Mouse (Mus musculus) testis, adult 2 months (tissue): ENCODE results near the gene Prim2. TPM values are rescaled to one million over a fixed set of nuclear protein-coding genes. Genes with fewer than 3 reads are reported as not detected.

Experiments used
- H3K27ac ChIP-seq: fragments of 200-500 bp; 2 replicates; pipeline ENCODE4 v1.5.1; 2012; ENCODE audit warnings: low read depth, low read length; ENCODE audit not compliant: control insufficient read depth, insufficient read depth
- H3K27me3 ChIP-seq: fragments of 200-500 bp; 2 replicates; pipeline ENCODE4 v1.6.1; 2012; ENCODE audit warnings: mild to moderate bottlenecking, low read length, moderate library complexity; ENCODE audit not compliant: control insufficient read depth, insufficient read depth
- H3K36me3 ChIP-seq: fragments of 200-500 bp; 2 replicates; pipeline ENCODE4 v1.6.1; 2012; ENCODE audit warnings: mild to moderate bottlenecking, low read length; ENCODE audit not compliant: control insufficient read depth, insufficient read depth
- H3K4me1 ChIP-seq: fragments of 200-500 bp; 2 replicates; pipeline ENCODE4 v1.6.1; 2012; ENCODE audit warnings: low read length; ENCODE audit not compliant: control insufficient read depth, insufficient read depth
- H3K4me3 ChIP-seq: fragments of 200-500 bp; 2 replicates; pipeline ENCODE4 v1.5.1; 2012; ENCODE audit warnings: low read depth, mild to moderate bottlenecking, low read length, moderate library complexity, mixed read lengths; ENCODE audit not compliant: control insufficient read depth
- CTCF ChIP-seq: fragments of 200-500 bp; IDR thresholded peaks from 2 replicates; pipeline ENCODE4 v1.5.1; 2012; ENCODE audit warnings: low read depth, mild to moderate bottlenecking, inconsistent platforms, low read length, moderate library complexity; ENCODE audit not compliant: control insufficient read depth, insufficient read depth, insufficient replicate concordance
- POLR2A ChIP-seq: fragments of 200-500 bp; IDR thresholded peaks from 2 replicates; pipeline ENCODE4 v1.6.1; 2012; ENCODE audit warnings: low read depth, mild to moderate bottlenecking, inconsistent platforms, low read length, moderate library complexity; ENCODE audit not compliant: control insufficient read depth
- polyA plus RNA-seq: library from polyadenylated mRNA; depleted of rRNA; stranded (reverse); fragments of >200 nt; gene quantifications from 2 replicates; pipeline ENCODE4 v1.2.3, GENCODE M21; 2012

Prim2 gene
- polyA plus RNA-seq, 1 experiment: 17.0 TPM

GRCm38 (mm10) chr1:33689446-33690086 lies 20.0 kb upstream of the Prim2 start:
- Histone ChIP-seq H3K27ac (no peak overlapping the region), H3K4me1 (no peaks in the 10 kb centered on the region), H3K4me3 (no peak overlapping the region), H3K27me3 (no peaks in the 10 kb centered on the region), H3K36me3 (no peaks in the 10 kb centered on the region)
- TF ChIP-seq POLR2A (no peak), CTCF (no peak)

GRCm38 (mm10) chr1:33688810-33689209 lies 19.2 kb upstream of the Prim2 start:
- TF ChIP-seq CTCF (no peak), POLR2A (no peak)
- no peak overlapping the region for H3K4me3 ChIP-seq
- no peak overlapping the region for H3K27ac ChIP-seq
- no peaks in the 10 kb centered on the region for H3K36me3 ChIP-seq
- no peaks in the 10 kb centered on the region for H3K27me3 ChIP-seq
- H3K4me1 ChIP-seq: no peaks in the 10 kb centered on the region

- no peak; the same call in 1 of the 2 replicates for TF ChIP-seq CTCF
- no peak for TF ChIP-seq POLR2A
- no peak overlapping the region for H3K27ac ChIP-seq
- H3K4me3 ChIP-seq: no peak overlapping the region
- H3K27me3 ChIP-seq: no peaks in the 10 kb centered on the region
- H3K4me1 ChIP-seq: no peaks in the 10 kb centered on the region
- no peaks in the 10 kb centered on the region for H3K36me3 ChIP-seq
These were observed 14.9 kb upstream of the Prim2 start for GRCm38 (mm10) chr1:33684459-33684858.

GRCm38 (mm10) chr1:33680890-33681289 lies 11.3 kb upstream of the Prim2 start:
- H3K4me3 ChIP-seq: no peak overlapping the region; the same call in none of the 2 replicates
- no peaks in the 10 kb centered on the region for H3K36me3 ChIP-seq
- TF ChIP-seq POLR2A (no peak), CTCF (no peak)

GRCm38 (mm10) chr1:33680435-33680834 lies 10.8 kb upstream of the Prim2 start:
- TF ChIP-seq CTCF: no peak

More at GRCm38 (mm10) chr1:33680890-33681289, 11.3 kb upstream of the Prim2 start:
- Histone ChIP-seq H3K27ac (no peak overlapping the region), H3K27me3 (no peaks in the 10 kb centered on the region), H3K4me1 (no peaks in the 10 kb centered on the region)

GRCm38 (mm10) chr1:33673158-33673960 lies 3.8 kb upstream of the Prim2 start:
- TF ChIP-seq CTCF (no peak), POLR2A (no peak)
- Histone ChIP-seq H3K4me1 (no peaks in the 10 kb centered on the region; the same call in none of the 2 replicates), H3K36me3 (no peaks in the 10 kb centered on the region)

More at GRCm38 (mm10) chr1:33680435-33680834, 10.8 kb upstream of the Prim2 start:
- Histone ChIP-seq H3K27ac (no peak overlapping the region), H3K27me3 (no peaks in the 10 kb centered on the region), H3K4me3 (peak overlapping the region; percentile 2; the same call in 1 of the 2 replicates), H3K36me3 (no peaks in the 10 kb centered on the region), H3K4me1 (no peaks in the 10 kb centered on the region)

GRCm38 (mm10) chr1:33672514-33672913 lies 2.9 kb upstream of the Prim2 start:
- Histone ChIP-seq H3K4me1 (no peaks in the 10 kb centered on the region; the same call in none of the 2 replicates), H3K36me3 (no peaks in the 10 kb centered on the region), H3K27ac (no peak overlapping the region)

More at GRCm38 (mm10) chr1:33673158-33673960, 3.8 kb upstream of the Prim2 start:
- Histone ChIP-seq H3K27me3 (no peaks in the 10 kb centered on the region), H3K27ac (no peak overlapping the region), H3K4me3 (no peak overlapping the region)

More at GRCm38 (mm10) chr1:33672514-33672913, 2.9 kb upstream of the Prim2 start:
- H3K4me3 ChIP-seq: no peak overlapping the region
- no peaks in the 10 kb centered on the region for H3K27me3 ChIP-seq
- TF ChIP-seq CTCF (peak; percentile 18; the same call in 1 of the 2 replicates), POLR2A (no peak)
